Mouse (Mus musculus) embryonic facial prominence, embryonic 10.5 days (tissue): Measurements from ENCODE around the gene Gm11042. TPM values are rescaled to one million over a fixed set of nuclear protein-coding genes. Genes with fewer than 3 reads are reported as not detected.

Experiments
- DNase-seq: peaks from one replicate; pipeline ENCODE4 v3.0.0-alpha.2; 2017; ENCODE audit warnings: low spot score
- H3K27ac ChIP-seq: fragments of 300-500 bp; sonication (generic); replicated peaks from 2 replicates; pipeline ENCODE4 v1.5.1; 2016; ENCODE audit warnings: mild to moderate bottlenecking
- H3K27me3 ChIP-seq: fragments of 300-500 bp; sonication (generic); replicated peaks from 2 replicates; pipeline ENCODE4 v1.6.1; 2016; ENCODE audit warnings: low read depth, mild to moderate bottlenecking; ENCODE audit not compliant: poor library complexity, severe bottlenecking
- H3K36me3 ChIP-seq: fragments of 300-500 bp; sonication (generic); replicated peaks from 2 replicates; pipeline ENCODE4 v1.6.1; 2016; ENCODE audit warnings: mild to moderate bottlenecking, moderate library complexity
- H3K4me1 ChIP-seq: fragments of 300-500 bp; sonication (generic); 2 replicates; pipeline ENCODE4 v1.6.1; 2016
- H3K4me3 ChIP-seq: fragments of 300-500 bp; sonication (generic); 2 replicates; pipeline ENCODE4 v1.5.1; 2016; ENCODE audit warnings: mild to moderate bottlenecking, moderate library complexity
- H3K9me3 ChIP-seq: fragments of 300-500 bp; sonication (generic); 2 replicates; pipeline ENCODE4 v1.6.1; 2016; ENCODE audit warnings: mild to moderate bottlenecking
- WGBS: fragments of 180-500 bp; shearing (Covaris S2); methylation state at CpG from one replicate; pipeline ENCODE4 v1.1.7; 2016; 5-methylcytosine and 5-hydroxymethylcytosine counted together
- polyA plus RNA-seq: library from polyadenylated mRNA; unstranded; fragments of >200 nt; fragmentation: Nextera tagmentation; extraction: Ambion mirVana; gene quantifications from 2 replicates; pipeline ENCODE4 v1.2.1, GENCODE M21; 2016

The Gm11042 gene
- polyA plus RNA-seq, 1 experiment from 2014 or later, result not detected

DNA sequence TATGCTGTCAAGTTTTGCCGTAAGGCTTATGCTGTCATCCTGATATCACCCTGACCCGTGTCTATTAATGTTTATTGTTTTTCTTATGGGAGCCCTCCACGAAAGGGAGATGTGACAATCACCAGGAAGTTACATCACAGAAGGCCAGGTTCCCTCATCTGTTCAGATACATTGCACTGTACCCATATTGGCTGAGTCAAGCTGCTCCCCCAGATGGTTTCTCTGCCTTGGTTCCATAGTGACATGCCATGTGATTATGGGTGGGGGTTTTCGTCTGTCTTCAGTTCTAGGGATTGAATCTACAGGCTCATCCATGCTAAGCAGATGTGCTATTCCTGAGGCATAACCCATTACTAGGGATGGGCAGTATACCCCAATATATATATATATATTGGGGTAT is 34.8 kb downstream of the Gm11042 start:
- WGBS, result 80% methylated on average over 4 of the region's 4 CpGs

DNA sequence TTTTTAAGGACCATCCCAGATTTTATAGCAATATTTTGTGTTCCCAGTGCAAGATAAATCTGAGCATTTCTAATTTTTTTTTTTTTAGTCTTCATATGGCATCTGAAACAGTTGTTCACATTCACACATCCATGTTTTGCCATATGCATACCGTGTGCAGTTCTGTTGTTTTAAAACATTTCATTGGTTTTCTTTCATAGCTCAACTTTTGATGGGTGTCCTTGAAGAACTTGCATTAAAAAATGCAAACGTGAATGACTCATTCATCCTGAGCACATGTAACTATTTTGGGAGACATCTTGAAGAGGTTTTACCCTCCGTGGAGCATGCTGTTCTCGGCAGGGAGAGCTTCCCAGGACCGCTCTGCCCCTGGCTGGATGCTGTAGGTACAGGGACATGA is 38.9 kb downstream of the Gm11042 start:
- no peaks in the 10 kb centered on the region for H3K4me1 ChIP-seq
- no peak overlapping the region for H3K27ac ChIP-seq
- no peak for DNase-seq
- no peaks in the 10 kb centered on the region for H3K9me3 ChIP-seq
- H3K27me3 ChIP-seq, result 0 out of 2 replicates have a peak, but pooled peaks cover 4% of the 10 kb centered on the region
- H3K4me3 ChIP-seq, result no peak overlapping the region
- no peaks in the 10 kb centered on the region for H3K36me3 ChIP-seq
- 87% methylated on average over 5 of the region's 5 CpGs for WGBS

More for the DNA sequence above, 34.8 kb downstream of the Gm11042 start:
- DNase-seq, result no peak
- Histone ChIP-seq H3K36me3 (no peaks in the 10 kb centered on the region), H3K9me3 (no peaks in the 10 kb centered on the region), H3K4me3 (no peak overlapping the region), H3K4me1 (peaks cover 14% of the 10 kb centered on the region), H3K27ac (no peak overlapping the region), H3K27me3 (peaks cover 42% of the 10 kb centered on the region)

- DNase-seq, result no peak
- Histone ChIP-seq H3K27ac (no peak overlapping the region), H3K36me3 (no peaks in the 10 kb centered on the region), H3K4me1 (no peaks in the 10 kb centered on the region), H3K4me3 (no peak overlapping the region), H3K27me3 (no peaks in the 10 kb centered on the region), H3K9me3 (no peaks in the 10 kb centered on the region)
- WGBS, result 93% methylated on average over 17 of the region's 17 CpGs
These were observed 43.6 kb downstream of the Gm11042 start for GRCm38 (mm10) chr12:74272545-74272944.

DNA sequence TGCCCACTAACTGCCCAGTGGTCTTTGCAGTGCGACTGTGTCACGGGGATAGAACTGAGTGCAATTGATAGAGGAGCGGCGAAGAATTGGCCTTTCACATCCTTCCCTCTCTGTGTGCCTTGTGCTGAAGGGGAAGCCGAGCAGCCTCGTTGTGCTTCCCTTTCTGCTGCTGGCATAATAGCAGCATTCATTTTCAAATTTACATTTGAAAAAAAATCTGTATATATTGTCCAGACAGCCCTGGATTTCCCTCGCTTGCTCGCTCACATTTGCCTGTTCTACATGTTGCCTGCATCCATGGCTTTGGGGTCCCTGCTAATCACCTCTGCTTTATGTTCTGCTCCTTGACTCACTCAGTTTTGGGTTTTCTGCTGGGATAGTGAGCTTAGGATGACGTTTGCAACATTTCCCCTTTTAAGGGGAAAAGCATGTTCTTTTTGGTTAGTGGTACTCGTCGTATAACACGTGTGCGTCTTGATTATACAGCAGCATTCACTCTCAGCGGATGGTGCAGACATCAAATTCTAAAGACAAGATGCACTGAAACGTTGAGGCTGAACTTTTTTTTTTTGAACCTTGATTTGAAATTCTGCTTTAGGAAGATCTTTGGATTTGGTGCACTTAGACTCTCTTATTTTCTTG is 47.4 kb downstream of the Gm11042 start:
- WGBS, result 83% methylated on average over 15 of the region's 15 CpGs

DNA sequence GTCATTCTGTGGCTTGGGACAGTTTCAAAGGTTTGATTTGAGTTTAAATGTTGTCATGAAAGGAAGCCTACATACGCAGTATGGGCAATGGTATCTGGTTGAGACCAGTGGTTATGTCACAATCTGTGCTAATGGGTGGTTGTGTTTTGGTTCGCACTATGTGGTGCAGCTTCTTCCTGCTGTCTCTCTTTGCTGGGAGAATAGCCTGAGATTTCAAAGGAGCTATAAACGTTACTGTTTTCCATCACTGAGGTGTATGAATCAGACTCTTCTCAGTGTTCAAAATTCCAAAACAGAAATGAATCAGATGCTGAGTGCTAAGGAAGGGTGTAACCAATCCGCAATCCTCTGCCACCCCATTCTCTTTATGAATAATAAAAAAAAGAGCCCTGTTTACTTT is 49.1 kb downstream of the Gm11042 start:
- WGBS, result 90% methylated on average over 4 of the region's 4 CpGs
- Histone ChIP-seq H3K36me3 (no peaks in the 10 kb centered on the region), H3K27ac (no peak overlapping the region), H3K4me1 (no peaks in the 10 kb centered on the region), H3K27me3 (no peaks in the 10 kb centered on the region), H3K9me3 (no peaks in the 10 kb centered on the region), H3K4me3 (no peak overlapping the region)
- DNase-seq, result no peak

More for the DNA sequence above, 47.4 kb downstream of the Gm11042 start:
- H3K36me3 ChIP-seq, result no peaks in the 10 kb centered on the region
- no peaks in the 10 kb centered on the region for H3K9me3 ChIP-seq
- no peak overlapping the region for H3K4me3 ChIP-seq
- no peak overlapping the region for H3K27ac ChIP-seq
- H3K27me3 ChIP-seq, result no peaks in the 10 kb centered on the region
- DNase-seq, result no peak
- H3K4me1 ChIP-seq, result no peaks in the 10 kb centered on the region
